7 mouse cellular contexts compared by ENCODE assay signal in genomic region chr11:6261434-6262082, GRCm38 (mm10). TPM values are rescaled to one million over a fixed set of nuclear protein-coding genes. Genes with fewer than 3 reads are reported as not detected.
DNase-seq lines count a peak whose midpoint lies in the region; ATAC-seq and TF ChIP-seq lines count a peak whose summit lies in the region.

No protein-coding gene starts in this region.

- no peak for TF ChIP-seq EP300 in ES-Bruce4 (IDR thresholded peaks at IDR 0.05; ENCODE audit: insufficient read depth, low read depth, low read length)

- TF ChIP-seq CTCF in ES-Bruce4 (IDR thresholded peaks at IDR 0.05; ENCODE audit: low read depth, low read length): peak; percentile 98

- no peaks in the 10 kb centered on the region for H3K27me3 ChIP-seq in ES-Bruce4 (ENCODE audit: control insufficient read depth, insufficient read depth, low read length, poor library complexity, severe bottlenecking)

- H3K27ac ChIP-seq in ES-Bruce4 (ENCODE audit: insufficient read depth, low read length): no peak overlapping the region

- no peak for TF ChIP-seq POLR2A in ES-Bruce4 (IDR thresholded peaks at IDR 0.05; ENCODE audit: insufficient read depth, low read length)

- H3K4me1 ChIP-seq in ES-Bruce4 (ENCODE audit: control insufficient read depth, insufficient read depth, low read length): no peaks in the 10 kb centered on the region

- peak; percentile 89 for DNase-seq in ZHBTc4 (ENCODE audit: low read depth, low spot score)
- peak; percentile 54 to 62 for DNase-seq in gastrocnemius, postnatal 36 days
- DNase-seq in layer of hippocampus, postnatal 10 days (ENCODE audit: low spot score in 2 of 2): peak; percentile 80 to 83
- DNase-seq in lung, postnatal 36 days: peak; percentile 83
- DNase-seq in right cerebral cortex, adult 18-20 months: peak; percentile 66

- no peak overlapping the region for H3K9ac ChIP-seq in ES-Bruce4 (ENCODE audit: low read depth, poor library complexity, severe bottlenecking)

- peaks cover 67% of the 10 kb centered on the region for H3K36me3 ChIP-seq in ES-Bruce4 (ENCODE audit: control insufficient read depth, insufficient read depth, low read length, poor library complexity, severe bottlenecking)

- no peak overlapping the region for H3K4me3 ChIP-seq in ES-Bruce4 (ENCODE audit: low read depth, low read length)

- intact Hi-C loops in gastrocnemius, postnatal 36 days (cut with DNase I): loop anchor here (5.0 kb wide), 2 partner anchors 64 to 269 kb away; no protein-coding TSS in a partner anchor

- peak; percentile 84 for ATAC-seq in common myeloid progenitor, adult 5-6 weeks (replicated peaks; ENCODE audit: low read depth, poor library complexity, severe bottlenecking)

- H3K9me3 ChIP-seq in ES-Bruce4 (replicated peaks; ENCODE audit: control insufficient read depth, insufficient read depth, low read length, poor library complexity, severe bottlenecking): no peaks in the 10 kb centered on the region

RNA-seq across cellular contexts. Expression of gene Ddx56, which starts 6.0 kb away (rescaled TPM):
- 60.4 and 62.7 TPM in 2 replicates for polyA plus RNA-seq in ES-Bruce4 (2011; ENCODE audit: insufficient read depth, insufficient read length, low read depth, missing spikeins)
- total RNA-seq in common myeloid progenitor, adult 5-6 weeks (2017): 40.9 and 43.2 TPM in 2 replicates
- 10 to 100 TPM; 22.0 to 30.1 TPM for total RNA-seq in gastrocnemius, postnatal 36 days (2021)
- 10 to 100 TPM; 48.8 to 50.9 TPM for total RNA-seq in layer of hippocampus, postnatal 10 days (2021)

RNA-seq across cellular contexts. Expression of gene Tmed4, which starts 13.1 kb away (rescaled TPM):
- polyA plus RNA-seq in ES-Bruce4 (2011; ENCODE audit: insufficient read depth, insufficient read length, low read depth, missing spikeins): 38.5 and 41.5 TPM in 2 replicates
- 37.5 and 49.2 TPM in 2 replicates for total RNA-seq in common myeloid progenitor, adult 5-6 weeks (2017)
- 10 to 100 TPM; 51.6 to 60.8 TPM for total RNA-seq in gastrocnemius, postnatal 36 days (2021)
- 10 to 100 TPM; 67.6 to 73.7 TPM for total RNA-seq in layer of hippocampus, postnatal 10 days (2021)

RNA-seq across cellular contexts. Expression of gene Ogdh, which starts 29.9 kb away (rescaled TPM):
- polyA plus RNA-seq in ES-Bruce4 (2011; ENCODE audit: insufficient read depth, insufficient read length, low read depth, missing spikeins): 75.7 and 77.6 TPM in 2 replicates
- 95.6 and 111 TPM in 2 replicates for total RNA-seq in common myeloid progenitor, adult 5-6 weeks (2017)
- 100 to 1,000 TPM; 628 to 695 TPM for total RNA-seq in gastrocnemius, postnatal 36 days (2021)
- 100 to 1,000 TPM; 218 to 231 TPM for total RNA-seq in layer of hippocampus, postnatal 10 days (2021)

RNA-seq across cellular contexts. Expression of gene Npc1l1, which starts 31.6 kb away (rescaled TPM):
- 0.45 and 0.75 TPM in 2 replicates for polyA plus RNA-seq in ES-Bruce4 (2011; ENCODE audit: insufficient read depth, insufficient read length, low read depth, missing spikeins)
- not detected in 2 replicates for total RNA-seq in common myeloid progenitor, adult 5-6 weeks (2017)
- under 1 TPM; 0.08 to 0.20 TPM for total RNA-seq in gastrocnemius, postnatal 36 days (2021)
- total RNA-seq in layer of hippocampus, postnatal 10 days (2021): under 1 TPM; 0.13 to 0.25 TPM
